Mouse (Mus musculus): Measurements from ENCODE around the gene Zfp985. TPM values are rescaled to one million over a fixed set of nuclear protein-coding genes. Genes with fewer than 3 reads are reported as not detected.
A peak's percentile ranks its signal among the peaks of the same experiment; 100 is the strongest.
"Not testable (repeated sequence)": the region's sequence is repeated elsewhere in the genome, so short reads cannot be mapped to it uniquely, and the experiment has no call there.

The Zfp985 gene
- total RNA-seq (2021) = under 1 TPM; 0.24 to 0.55 TPM
- long read RNA-seq, experiment 1 = 0 reads
- long read RNA-seq, experiment 2 = 0 reads

DNA sequence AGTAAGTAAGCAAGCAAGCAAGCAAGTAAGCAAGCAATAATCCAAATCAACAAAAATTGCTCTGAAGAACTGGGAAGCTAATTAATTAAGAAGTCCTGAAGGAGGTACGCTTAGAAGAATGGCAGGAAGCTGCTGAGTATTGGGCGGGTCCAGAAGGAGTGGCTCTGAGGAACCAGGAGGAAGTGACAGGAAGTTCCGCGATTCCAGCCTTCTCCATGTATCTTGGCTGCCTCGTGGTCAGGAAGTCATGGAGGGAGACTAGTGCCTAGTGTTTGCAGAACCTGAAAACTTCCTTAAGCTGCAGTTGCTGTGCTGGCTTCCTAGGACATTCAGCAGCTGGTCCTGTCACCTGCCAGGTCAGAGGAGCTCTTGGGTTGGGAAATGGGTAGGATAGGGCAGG is at the start of gene Zfp985:
Gene Zfp985 (plus strand): TSS at position 207 of the 400 bp plus-strand sequence.
- DNase-seq = not testable (repeated sequence)

DNA sequence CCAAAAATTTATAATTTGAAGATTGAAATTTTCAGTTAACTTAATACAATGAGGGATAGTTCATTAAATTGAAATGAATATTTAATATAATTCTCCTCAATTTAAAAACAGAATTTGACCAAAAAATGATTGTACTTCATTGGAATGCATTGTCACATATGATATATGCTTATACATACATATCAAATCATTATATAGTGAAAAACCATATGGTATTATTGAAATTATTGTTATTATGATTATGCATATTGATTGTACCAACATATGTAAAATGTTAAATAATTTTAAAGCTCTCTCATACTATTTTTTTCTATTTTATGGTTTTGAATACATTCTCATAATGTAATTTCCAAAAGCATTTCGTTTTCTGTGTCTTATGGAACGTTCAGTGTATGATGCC is 43.9 kb upstream of the Zfp985 start:
- no peak for DNase-seq

- no peak for DNase-seq
Measured at GRCm38 (mm10) chr4:147518981-147519380, 34.1 kb upstream of the Zfp985 start.

- no peak for DNase-seq
Measured at GRCm38 (mm10) chr4:147520100-147520499, 33.0 kb upstream of the Zfp985 start.

DNA sequence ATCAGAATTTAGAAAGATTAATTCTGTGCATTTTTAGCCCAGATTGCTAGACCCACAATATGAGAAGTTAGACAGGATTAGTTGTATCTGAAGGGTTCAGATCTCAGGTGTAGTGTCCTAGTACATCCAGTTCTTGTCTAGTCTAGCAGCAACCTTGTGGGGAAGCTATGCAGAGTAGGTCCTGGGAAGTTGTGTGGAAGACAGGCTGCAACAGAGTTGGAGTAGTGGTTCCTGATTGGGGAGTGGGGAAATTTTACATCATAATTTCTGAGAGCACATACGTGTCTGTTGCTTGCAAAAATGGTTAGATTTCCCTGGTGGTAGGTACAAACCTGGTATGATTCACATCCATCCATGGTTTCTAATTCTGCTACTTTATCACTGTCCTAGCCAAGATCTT is 28.0 kb upstream of the Zfp985 start:
- no peak for DNase-seq

- no peak for DNase-seq
Measured at GRCm38 (mm10) chr4:147530366-147530765, 22.7 kb upstream of the Zfp985 start.

DNA sequence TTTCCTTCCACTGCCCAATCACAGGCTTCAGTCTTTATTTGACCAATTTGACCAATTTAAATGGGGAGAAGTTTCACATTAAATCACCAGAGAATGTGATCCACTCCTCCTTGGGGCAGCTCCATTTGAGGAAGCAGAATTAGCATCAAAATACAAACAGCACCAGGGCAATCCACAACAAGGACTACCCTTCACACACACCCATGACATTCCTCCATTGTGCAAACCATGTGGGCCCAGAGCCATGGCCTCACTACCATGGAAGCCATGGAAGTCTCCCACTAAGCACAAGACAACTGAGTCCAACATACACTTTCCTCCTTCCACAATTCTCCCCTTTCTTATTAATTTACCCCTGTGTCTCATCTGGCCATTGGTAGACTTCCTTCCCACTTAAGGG is 17.2 kb upstream of the Zfp985 start:
- DNase-seq = not testable (repeated sequence)

- DNase-seq = no peak
Measured at GRCm38 (mm10) chr4:147537702-147538101, 15.4 kb upstream of the Zfp985 start.

DNA sequence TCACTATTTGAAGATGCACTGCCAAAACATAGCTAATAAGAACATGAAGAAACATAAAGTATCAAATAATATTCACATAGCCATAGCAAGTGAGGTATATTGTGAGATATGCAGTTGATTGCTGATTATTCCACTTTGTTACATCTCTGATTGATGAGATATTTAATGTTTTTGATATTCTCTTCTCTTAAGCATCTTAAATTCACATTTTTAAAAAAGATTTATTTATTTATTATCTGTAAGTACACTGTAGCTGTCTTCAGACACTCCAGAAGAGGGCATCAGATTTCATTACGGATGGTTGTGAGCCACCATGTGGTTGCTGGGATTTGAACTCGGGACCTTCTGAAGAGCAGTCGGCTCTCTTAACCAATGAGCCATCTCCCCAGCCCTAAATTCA is 13.2 kb upstream of the Zfp985 start, which contains the start of gene Gm16503:
Gene Gm16503 (plus strand): TSS at position 301 of the 400 bp plus-strand sequence.
- not testable (repeated sequence) for DNase-seq

GRCm38 (mm10) chr4:147541105-147541504 is 12.0 kb upstream of the Zfp985 start:
- DNase-seq = no peak

GRCm38 (mm10) chr4:147554361-147554760 is 1.3 kb downstream of the Zfp985 start:
- DNase-seq = not testable (repeated sequence)

GRCm38 (mm10) chr4:147556921-147557320 is 3.8 kb downstream of the Zfp985 start:
- not testable (repeated sequence) for DNase-seq

DNA sequence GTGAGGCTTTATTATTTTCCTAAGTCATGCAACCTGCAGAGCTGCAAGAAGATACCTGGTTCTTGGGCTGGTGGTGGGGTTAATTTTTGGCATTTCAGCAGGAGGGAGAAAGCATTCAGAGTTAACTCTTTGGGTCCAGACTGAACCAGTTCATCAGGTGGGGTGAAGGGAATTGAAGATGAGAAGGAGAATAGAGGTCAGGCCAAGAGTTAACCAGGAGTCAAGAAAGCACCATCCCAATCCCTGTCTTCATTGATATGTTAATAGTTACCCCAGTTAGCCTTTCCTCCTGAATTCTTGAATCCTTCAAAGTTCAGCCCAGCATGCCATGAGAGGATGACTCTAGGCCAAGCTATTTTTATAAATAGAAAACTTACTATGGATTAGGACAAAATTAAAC is 4.9 kb downstream of the Zfp985 start:
- DNase-seq = not testable (repeated sequence)

GRCm38 (mm10) chr4:147559096-147559495 is 6.0 kb downstream of the Zfp985 start:
- peak; percentile 44 for DNase-seq

DNA sequence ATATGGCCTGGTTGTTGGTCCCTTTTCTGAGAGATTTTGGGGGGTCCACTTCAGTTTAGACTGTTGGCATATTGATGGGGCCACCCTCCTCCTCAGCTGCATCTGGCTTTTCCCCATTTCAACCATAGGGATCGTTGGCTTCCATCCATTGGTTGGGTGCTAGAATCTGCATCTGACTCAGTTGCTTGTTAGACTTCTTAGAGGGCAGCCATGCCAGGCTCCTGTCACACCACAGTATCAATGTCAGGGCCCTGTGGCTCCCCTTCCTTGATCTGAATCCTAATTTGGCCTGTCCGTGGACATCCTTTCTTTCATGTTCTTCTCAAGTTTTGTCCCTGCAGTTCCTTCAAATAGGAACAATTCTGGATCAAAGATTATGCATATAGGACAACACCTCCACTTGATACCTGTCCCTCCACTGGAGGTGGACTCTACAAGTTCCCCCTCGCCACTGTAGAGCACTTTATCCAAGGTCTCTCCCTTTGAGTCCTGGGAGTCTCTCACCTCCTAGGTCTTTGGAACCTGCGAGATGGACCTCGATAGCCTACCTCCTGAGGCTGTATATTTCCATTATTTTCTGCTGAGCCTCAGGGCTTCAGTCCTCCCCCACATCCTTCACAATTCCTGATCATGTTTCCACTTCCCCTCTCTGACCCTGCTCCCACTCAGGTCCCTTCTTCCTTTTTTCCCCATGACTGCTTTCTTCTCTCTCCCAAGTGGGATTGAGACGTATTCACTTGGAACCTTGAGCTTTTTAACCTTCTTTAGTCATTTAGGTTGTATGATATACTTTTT is 12.5 kb downstream of the Zfp985 start:
- no peak for DNase-seq

GRCm38 (mm10) chr4:147571156-147571555 is 18.1 kb downstream of the Zfp985 start:
- not testable (repeated sequence) for DNase-seq

DNA sequence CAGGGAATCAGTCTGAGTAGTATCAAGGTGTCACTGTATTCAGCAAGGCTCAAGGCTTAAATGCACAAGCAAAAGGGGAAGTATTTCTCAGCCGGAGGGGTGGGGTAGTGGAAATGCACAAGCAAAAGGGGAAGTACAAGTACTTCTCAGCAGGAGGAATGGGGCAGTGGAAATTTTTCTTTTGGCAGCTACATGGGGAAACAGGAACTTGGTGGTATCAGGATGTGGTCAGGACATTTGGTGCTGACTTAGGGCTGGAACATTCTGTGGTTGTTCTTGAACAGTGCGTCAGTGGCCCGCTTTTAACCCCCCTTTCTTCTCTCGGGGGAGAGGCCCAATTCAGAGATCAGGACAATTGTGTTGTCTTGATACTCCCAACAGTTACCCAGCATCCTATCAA is 26.3 kb downstream of the Zfp985 start:
- DNase-seq = not testable (repeated sequence)

- no peak for DNase-seq
Measured at GRCm38 (mm10) chr4:147586511-147587473, 33.7 kb downstream of the Zfp985 start.

- not testable (repeated sequence) for DNase-seq
Measured at GRCm38 (mm10) chr4:147594630-147595029, 41.6 kb downstream of the Zfp985 start.

- no peak for DNase-seq
Measured at GRCm38 (mm10) chr4:147597685-147598084, 44.6 kb downstream of the Zfp985 start.

DNA sequence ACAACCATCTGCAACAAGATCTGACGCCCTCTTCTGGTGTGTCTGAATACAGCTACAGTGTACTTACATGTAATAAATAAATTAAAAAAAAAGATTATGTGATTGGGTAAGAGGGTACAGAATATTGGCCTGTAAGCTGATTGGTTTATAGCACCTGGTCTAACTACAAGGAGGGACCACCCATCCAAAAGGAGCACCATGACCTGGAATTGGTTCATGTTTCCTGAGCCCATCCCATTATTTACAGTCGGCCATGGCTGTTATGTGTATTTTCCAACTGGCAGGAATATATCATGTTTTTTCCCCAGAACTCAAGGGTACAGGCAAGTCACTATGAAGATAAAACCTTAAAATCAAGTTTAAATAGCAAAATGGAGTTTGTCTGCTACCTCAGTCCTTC is 45.8 kb downstream of the Zfp985 start:
- DNase-seq = no peak

GRCm38 (mm10) chr4:147601881-147602280 is 48.8 kb downstream of the Zfp985 start:
- DNase-seq = no peak

GRCm38 (mm10) chr4:147603806-147604205 is 50.7 kb downstream of the Zfp985 start:
- DNase-seq = no peak

Data from adrenal gland, postnatal 10 days (tissue).